Mouse (Mus musculus) E14TG2a.4 (cell line): ENCODE results near the gene Stat6.

Experiments
- CTCF ChIP-seq: conservative IDR thresholded peaks from 2 replicates; pipeline ENCODE4 v1.5.1; 2014; ENCODE audit warnings: low read length
- NANOG ChIP-seq: IDR thresholded peaks from 2 replicates; pipeline ENCODE4 v1.6.1; 2014; ENCODE audit warnings: borderline replicate concordance, low read length, mixed read lengths
- POU5F1 ChIP-seq: IDR thresholded peaks from 2 replicates; pipeline ENCODE4 v1.6.1; 2014; ENCODE audit warnings: low read length, borderline replicate concordance

GRCm38 (mm10) chr10:127645791-127646190, 3.0 kb downstream of the Stat6 start:
- TF ChIP-seq CTCF (no peak), NANOG (no peak), POU5F1 (no peak)
